Mouse (Mus musculus): ENCODE data around the gene Iqschfp. TPM values are rescaled to one million over a fixed set of nuclear protein-coding genes. Genes with fewer than 3 reads are reported as not detected.

Gene Iqschfp
- polyA plus RNA-seq, 1 experiment from 2014 or later, result 0.12 TPM

- Histone ChIP-seq H3K27ac (replicated peaks) (no peak overlapping the region), H3K4me3 (no peak overlapping the region), H3K27me3 (ENCODE audit: low read depth, poor library complexity, severe bottlenecking) (no peaks in the 10 kb centered on the region), H3K9me3 (replicated peaks) (no peaks in the 10 kb centered on the region), H3K4me1 (no peaks in the 10 kb centered on the region), H3K36me3 (no peaks in the 10 kb centered on the region)
- DNase-seq (ENCODE audit: low spot score), result no peak
- 83% methylated on average over 2 of the region's 2 CpGs for WGBS
Observed at GRCm38 (mm10) chr3:68105081-68105685, 213.2 kb downstream of the Iqschfp start.

GRCm38 (mm10) chr3:68121338-68121737 lies 229.3 kb downstream of the Iqschfp start:
- H3K27ac ChIP-seq (replicated peaks), result no peak overlapping the region
- DNase-seq (ENCODE audit: low spot score), result no peak
- 75% methylated on average over 5 of the region's 5 CpGs for WGBS
- H3K36me3 ChIP-seq, result no peaks in the 10 kb centered on the region
- no peak overlapping the region for H3K4me3 ChIP-seq
- no peaks in the 10 kb centered on the region for H3K27me3 ChIP-seq (ENCODE audit: low read depth, poor library complexity, severe bottlenecking)
- no peaks in the 10 kb centered on the region for H3K4me1 ChIP-seq
- H3K9me3 ChIP-seq (replicated peaks), result no peaks in the 10 kb centered on the region

GRCm38 (mm10) chr3:68126284-68126856 lies 234.3 kb downstream of the Iqschfp start:
- H3K27me3 ChIP-seq (ENCODE audit: low read depth, poor library complexity, severe bottlenecking), result no peaks in the 10 kb centered on the region
- H3K4me3 ChIP-seq, result no peak overlapping the region
- no peak overlapping the region for H3K27ac ChIP-seq (replicated peaks)
- no peaks in the 10 kb centered on the region for H3K4me1 ChIP-seq
- H3K36me3 ChIP-seq, result no peaks in the 10 kb centered on the region
- 82% methylated on average over 6 of the region's 6 CpGs for WGBS
- no peak for DNase-seq (ENCODE audit: low spot score)
- H3K9me3 ChIP-seq (replicated peaks), result no peaks in the 10 kb centered on the region

- 74% methylated on average over 1 of the region's 1 CpGs for WGBS
- no peak for DNase-seq (ENCODE audit: low spot score)
- no peaks in the 10 kb centered on the region for H3K27me3 ChIP-seq (ENCODE audit: low read depth, poor library complexity, severe bottlenecking)
- H3K9me3 ChIP-seq (replicated peaks), result no peaks in the 10 kb centered on the region
- no peaks in the 10 kb centered on the region for H3K4me1 ChIP-seq
- no peak overlapping the region for H3K4me3 ChIP-seq
- no peak overlapping the region for H3K27ac ChIP-seq (replicated peaks)
- no peaks in the 10 kb centered on the region for H3K36me3 ChIP-seq
Observed at GRCm38 (mm10) chr3:68130386-68130785, 238.4 kb downstream of the Iqschfp start.

GRCm38 (mm10) chr3:68138833-68139627 lies 247.0 kb downstream of the Iqschfp start:
- DNase-seq (ENCODE audit: low spot score), result no peak
- no peaks in the 10 kb centered on the region for H3K4me1 ChIP-seq
- H3K9me3 ChIP-seq (replicated peaks), result no peaks in the 10 kb centered on the region
- H3K36me3 ChIP-seq, result no peaks in the 10 kb centered on the region
- no peak overlapping the region for H3K27ac ChIP-seq (replicated peaks)
- no peaks in the 10 kb centered on the region for H3K27me3 ChIP-seq (ENCODE audit: low read depth, poor library complexity, severe bottlenecking)
- H3K4me3 ChIP-seq, result no peak overlapping the region
- 79% methylated on average over 5 of the region's 5 CpGs for WGBS

- Histone ChIP-seq H3K27me3 (ENCODE audit: low read depth, poor library complexity, severe bottlenecking) (no peaks in the 10 kb centered on the region), H3K36me3 (no peaks in the 10 kb centered on the region), H3K27ac (replicated peaks) (no peak overlapping the region), H3K4me1 (no peaks in the 10 kb centered on the region), H3K4me3 (no peak overlapping the region), H3K9me3 (replicated peaks) (no peaks in the 10 kb centered on the region)
- WGBS, result 91% methylated on average over 8 of the region's 8 CpGs
- DNase-seq (ENCODE audit: low spot score), result no peak
Observed at GRCm38 (mm10) chr3:68150688-68151087, 258.7 kb downstream of the Iqschfp start.

GRCm38 (mm10) chr3:68160175-68160574 lies 268.1 kb downstream of the Iqschfp start:
- no peak for DNase-seq (ENCODE audit: low spot score)
- Histone ChIP-seq H3K9me3 (replicated peaks) (no peaks in the 10 kb centered on the region), H3K36me3 (no peaks in the 10 kb centered on the region), H3K4me1 (no peaks in the 10 kb centered on the region), H3K4me3 (no peak overlapping the region), H3K27ac (replicated peaks) (no peak overlapping the region), H3K27me3 (ENCODE audit: low read depth, poor library complexity, severe bottlenecking) (no peaks in the 10 kb centered on the region)
- 85% methylated on average over 1 of the region's 1 CpGs for WGBS

- H3K27me3 ChIP-seq (ENCODE audit: low read depth, poor library complexity, severe bottlenecking), result no peaks in the 10 kb centered on the region
- no peaks in the 10 kb centered on the region for H3K9me3 ChIP-seq (replicated peaks)
- no peak for DNase-seq (ENCODE audit: low spot score)
- H3K4me1 ChIP-seq, result no peaks in the 10 kb centered on the region
- no peak overlapping the region for H3K27ac ChIP-seq (replicated peaks)
- WGBS, result 73% methylated on average over 3 of the region's 3 CpGs
- no peaks in the 10 kb centered on the region for H3K36me3 ChIP-seq
- no peak overlapping the region for H3K4me3 ChIP-seq
Observed at GRCm38 (mm10) chr3:68160760-68161159, 268.7 kb downstream of the Iqschfp start.

GRCm38 (mm10) chr3:68178248-68178647 lies 286.2 kb downstream of the Iqschfp start:
- 86% methylated on average over 1 of the region's 1 CpGs for WGBS
- Histone ChIP-seq H3K27ac (replicated peaks) (no peak overlapping the region), H3K4me3 (no peak overlapping the region), H3K27me3 (ENCODE audit: low read depth, poor library complexity, severe bottlenecking) (no peaks in the 10 kb centered on the region), H3K4me1 (no peaks in the 10 kb centered on the region), H3K9me3 (replicated peaks) (no peaks in the 10 kb centered on the region), H3K36me3 (no peaks in the 10 kb centered on the region)
- no peak for DNase-seq (ENCODE audit: low spot score)

- Histone ChIP-seq H3K27ac (replicated peaks) (no peak overlapping the region), H3K36me3 (no peaks in the 10 kb centered on the region), H3K9me3 (replicated peaks) (no peaks in the 10 kb centered on the region), H3K4me3 (no peak overlapping the region), H3K27me3 (ENCODE audit: low read depth, poor library complexity, severe bottlenecking) (no peaks in the 10 kb centered on the region), H3K4me1 (no peaks in the 10 kb centered on the region)
- WGBS, result 64% methylated on average over 8 of the region's 8 CpGs
- DNase-seq (ENCODE audit: low spot score), result no peak
Observed at GRCm38 (mm10) chr3:68187471-68187870, 295.4 kb downstream of the Iqschfp start.

- H3K4me1 ChIP-seq, result no peaks in the 10 kb centered on the region
- 83% methylated on average over 2 of the region's 2 CpGs for WGBS
- no peaks in the 10 kb centered on the region for H3K9me3 ChIP-seq (replicated peaks)
- no peaks in the 10 kb centered on the region for H3K27me3 ChIP-seq (ENCODE audit: low read depth, poor library complexity, severe bottlenecking)
- no peak overlapping the region for H3K27ac ChIP-seq (replicated peaks)
- H3K36me3 ChIP-seq, result no peaks in the 10 kb centered on the region
- DNase-seq (ENCODE audit: low spot score), result no peak
- no peak overlapping the region for H3K4me3 ChIP-seq
Observed at GRCm38 (mm10) chr3:68189100-68189499, 297.1 kb downstream of the Iqschfp start.

GRCm38 (mm10) chr3:68196933-68197332 lies 304.9 kb downstream of the Iqschfp start:
- H3K36me3 ChIP-seq, result no peaks in the 10 kb centered on the region
- no peak overlapping the region for H3K4me3 ChIP-seq
- 83% methylated on average over 1 of the region's 1 CpGs for WGBS
- no peaks in the 10 kb centered on the region for H3K27me3 ChIP-seq (ENCODE audit: low read depth, poor library complexity, severe bottlenecking)
- DNase-seq (ENCODE audit: low spot score), result no peak
- H3K27ac ChIP-seq (replicated peaks), result no peak overlapping the region
- H3K4me1 ChIP-seq, result peaks cover 5% of the 10 kb centered on the region
- H3K9me3 ChIP-seq (replicated peaks), result no peaks in the 10 kb centered on the region

- no peak for DNase-seq (ENCODE audit: low spot score)
- H3K4me3 ChIP-seq, result no peak overlapping the region
- no peaks in the 10 kb centered on the region for H3K36me3 ChIP-seq
- H3K27ac ChIP-seq (replicated peaks), result no peak overlapping the region
- H3K27me3 ChIP-seq (ENCODE audit: low read depth, poor library complexity, severe bottlenecking), result no peaks in the 10 kb centered on the region
- peaks cover 18% of the 10 kb centered on the region for H3K4me1 ChIP-seq
- no peaks in the 10 kb centered on the region for H3K9me3 ChIP-seq (replicated peaks)
- 76% methylated on average over 1 of the region's 1 CpGs for WGBS
Observed at GRCm38 (mm10) chr3:68201214-68201613, 309.2 kb downstream of the Iqschfp start.
